Mouse (Mus musculus) olfactory bulb, adult 2 months (tissue): ENCODE results near the gene Cisd1. TPM values are rescaled to one million over a fixed set of nuclear protein-coding genes. Genes with fewer than 3 reads are reported as not detected.

ENCODE experiments used
- H3K27ac ChIP-seq: fragments of 200-500 bp; 2 replicates; pipeline ENCODE4 v1.5.1; 2012; ENCODE audit warnings: low read depth, low read length; ENCODE audit not compliant: insufficient read depth
- H3K4me1 ChIP-seq: fragments of 200-500 bp; 2 replicates; pipeline ENCODE4 v1.6.1; 2012; ENCODE audit warnings: low read length; ENCODE audit not compliant: control insufficient read depth, insufficient read depth
- H3K4me3 ChIP-seq: fragments of 200-500 bp; 2 replicates; pipeline ENCODE4 v1.5.1; 2012; ENCODE audit warnings: mild to moderate bottlenecking, low read depth, low read length, moderate library complexity; ENCODE audit not compliant: insufficient read depth
- CTCF ChIP-seq: fragments of 200-500 bp; IDR thresholded peaks from 2 replicates; pipeline ENCODE4 v1.5.1; 2012; ENCODE audit warnings: low read depth, mild to moderate bottlenecking, low read length, moderate library complexity; ENCODE audit not compliant: insufficient read depth
- POLR2A ChIP-seq: fragments of 200-500 bp; IDR thresholded peaks from 2 replicates; pipeline ENCODE4 v1.6.1; 2012; ENCODE audit warnings: mild to moderate bottlenecking, low read depth, low read length, moderate library complexity; ENCODE audit not compliant: insufficient read depth
- WGBS: fragments of 180-500 bp; shearing (Covaris S2); methylation state at CpG from one replicate; pipeline ENCODE4 v1.1.7; 2018; 5-methylcytosine and 5-hydroxymethylcytosine counted together
- polyA plus RNA-seq: library from polyadenylated mRNA; stranded (reverse); fragments of >200 nt; gene quantifications from 2 replicates; pipeline ENCODE4 v1.2.4, GENCODE M21; 2012; ENCODE audit warnings: low replicate concordance; ENCODE audit not compliant: missing spikeins, insufficient read depth, insufficient read length

The Cisd1 gene
- polyA plus RNA-seq, 1 experiment = not detected

DNA sequence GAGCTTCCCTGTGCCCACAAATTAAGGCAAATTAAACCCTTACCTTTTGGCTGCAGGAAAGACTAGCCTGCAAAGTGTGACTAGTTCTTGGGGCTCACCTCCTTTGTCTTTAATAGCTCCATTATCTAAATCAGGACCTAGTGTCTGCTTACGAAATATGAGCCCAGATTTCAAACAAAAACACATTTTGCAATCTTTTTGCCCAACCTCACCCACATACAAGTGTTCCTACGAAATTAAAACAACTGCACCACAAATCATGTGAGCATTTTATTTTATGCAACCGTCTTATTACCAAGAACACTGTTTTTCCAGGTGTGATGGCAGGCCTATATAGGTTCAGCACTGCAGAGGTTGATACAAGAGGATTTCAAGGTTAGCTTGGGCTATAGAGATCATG lies 1.6 kb downstream of the Cisd1 start:
- 79% methylated on average over 3 of the region's 3 CpGs for WGBS
- Histone ChIP-seq H3K4me1 (peaks cover 34% of the 10 kb centered on the region), H3K27ac (no peak overlapping the region), H3K4me3 (no peak overlapping the region)
- TF ChIP-seq CTCF (no peak), POLR2A (no peak)

- Histone ChIP-seq H3K27ac (no peak overlapping the region), H3K4me3 (no peak overlapping the region), H3K4me1 (peaks cover 34% of the 10 kb centered on the region)
- WGBS = 74% methylated on average over 7 of the region's 7 CpGs
- TF ChIP-seq POLR2A (no peak), CTCF (no peak)
These were observed 2.5 kb downstream of the Cisd1 start for GRCm38 (mm10) chr10:71342030-71342805.

- H3K4me1 ChIP-seq = peaks cover 34% of the 10 kb centered on the region
- H3K27ac ChIP-seq = no peak overlapping the region
- no peak overlapping the region for H3K4me3 ChIP-seq
- no peak for TF ChIP-seq POLR2A
- no peak for TF ChIP-seq CTCF
- 91% methylated on average over 9 of the region's 9 CpGs for WGBS
These were observed 3.5 kb downstream of the Cisd1 start for GRCm38 (mm10) chr10:71341290-71341689.

- no peak overlapping the region for H3K4me3 ChIP-seq
- H3K27ac ChIP-seq = no peak overlapping the region
- H3K4me1 ChIP-seq = peaks cover 33% of the 10 kb centered on the region
- WGBS = 78% methylated on average over 2 of the region's 2 CpGs
- no peak for TF ChIP-seq CTCF
These were observed 4.6 kb downstream of the Cisd1 start for GRCm38 (mm10) chr10:71340195-71340594.

DNA sequence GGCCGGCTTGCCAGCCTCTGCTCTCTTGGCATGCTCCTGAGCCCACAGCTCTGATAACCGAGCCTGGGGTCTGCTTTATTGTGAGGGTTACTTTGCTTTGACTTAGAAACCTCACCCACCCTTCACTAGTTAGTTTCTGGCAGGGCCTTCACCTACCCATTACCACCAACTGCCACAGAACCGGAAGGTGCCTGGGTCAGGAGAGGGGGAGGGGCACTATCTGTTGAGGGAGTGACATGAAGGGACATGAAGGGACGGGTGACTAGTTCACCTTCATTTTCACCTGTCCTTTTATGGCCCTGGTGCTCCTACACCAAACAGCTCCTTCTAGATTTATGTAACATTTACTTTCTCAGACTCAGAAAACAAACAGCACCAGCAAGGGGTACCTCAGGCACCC lies 5.3 kb downstream of the Cisd1 start:
- Histone ChIP-seq H3K4me1 (peaks cover 30% of the 10 kb centered on the region), H3K4me3 (no peak overlapping the region), H3K27ac (no peak overlapping the region)
- no peak for TF ChIP-seq POLR2A
- TF ChIP-seq CTCF = no peak
- WGBS = 53% methylated on average over 4 of the region's 4 CpGs

DNA sequence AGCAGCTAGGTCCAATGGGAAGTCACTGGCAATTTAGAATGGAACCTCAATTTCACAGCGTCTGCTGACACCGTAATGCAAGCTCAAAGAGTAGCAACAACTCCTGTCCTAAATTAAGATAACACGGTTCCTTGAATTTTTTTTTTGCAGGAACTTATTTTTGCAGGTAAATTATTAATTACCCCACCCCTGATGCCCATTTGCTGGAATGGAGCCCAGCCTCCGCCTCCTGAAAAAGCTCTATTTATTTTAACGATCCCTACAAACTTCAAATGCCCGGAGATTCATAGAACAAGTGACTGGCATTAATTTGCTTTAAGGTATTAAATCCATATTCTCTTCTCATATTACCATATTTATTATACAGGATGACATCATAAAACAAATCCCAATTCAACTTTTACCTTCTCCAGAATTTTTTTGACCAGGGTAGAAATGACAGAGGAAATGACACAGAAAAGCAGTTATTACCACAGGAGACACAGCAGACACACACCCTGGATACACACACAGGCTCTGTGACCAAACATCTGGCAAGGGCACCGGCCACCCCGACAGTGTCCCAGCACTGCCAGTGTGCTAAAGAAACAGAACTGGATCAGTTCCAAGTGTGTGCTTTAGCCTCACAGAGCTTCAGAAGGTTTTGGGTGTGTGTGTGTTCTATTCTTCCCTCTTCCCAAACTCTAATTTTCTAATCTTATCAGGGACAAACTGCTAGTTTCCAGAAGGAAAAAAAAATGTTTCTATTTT lies 6.4 kb downstream of the Cisd1 start:
- H3K4me1 ChIP-seq = peaks cover 28% of the 10 kb centered on the region
- no peak overlapping the region for H3K4me3 ChIP-seq
- no peak overlapping the region for H3K27ac ChIP-seq
- TF ChIP-seq CTCF (no peak), POLR2A (no peak)
- WGBS = 59% methylated on average over 8 of the region's 8 CpGs

DNA sequence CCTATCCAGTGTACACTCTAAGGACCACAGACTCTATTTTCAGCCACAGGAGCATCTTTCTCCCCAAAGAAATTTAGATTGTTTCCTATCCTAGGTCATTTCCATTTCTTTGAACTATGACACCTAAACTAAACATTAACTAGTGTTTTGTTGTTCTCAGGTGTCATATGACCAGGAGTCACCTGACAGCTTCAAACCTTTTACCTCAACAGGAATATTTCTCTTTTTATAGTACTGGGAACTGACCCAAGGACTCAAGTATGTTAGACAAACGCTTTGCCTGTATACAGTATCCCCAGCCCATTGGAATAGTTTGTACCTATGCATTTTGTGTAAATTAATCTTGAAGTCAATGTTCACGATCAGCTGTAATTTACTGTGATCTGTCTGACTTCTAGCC lies 7.0 kb downstream of the Cisd1 start:
- Histone ChIP-seq H3K4me1 (peaks cover 33% of the 10 kb centered on the region), H3K4me3 (no peak overlapping the region), H3K27ac (no peak overlapping the region)
- TF ChIP-seq POLR2A (no peak), CTCF (no peak)
- WGBS = 95% methylated on average over 2 of the region's 2 CpGs

DNA sequence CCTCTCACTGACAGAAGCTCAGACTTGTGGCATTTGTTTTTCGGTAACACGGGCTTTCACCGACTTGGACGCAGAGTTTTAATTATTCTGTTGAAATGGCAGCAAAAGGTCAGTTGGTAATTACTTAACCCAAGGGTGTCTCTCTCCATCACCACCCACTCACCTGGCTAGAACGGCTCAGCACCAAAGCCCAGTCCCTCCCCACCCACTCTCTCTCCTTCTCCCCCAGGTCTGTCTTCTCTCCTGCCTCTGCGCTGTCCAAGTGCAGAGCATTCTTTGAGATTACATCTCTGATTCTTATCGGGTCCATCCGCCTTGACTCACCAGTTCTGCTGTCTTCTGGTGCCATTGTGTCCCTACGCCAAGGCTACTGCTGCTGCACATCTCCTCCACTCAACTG lies 11.9 kb downstream of the Cisd1 start:
- H3K4me3 ChIP-seq = no peak overlapping the region
- no peak for TF ChIP-seq CTCF
- TF ChIP-seq POLR2A = no peak
- WGBS = 78% methylated on average over 9 of the region's 9 CpGs

DNA sequence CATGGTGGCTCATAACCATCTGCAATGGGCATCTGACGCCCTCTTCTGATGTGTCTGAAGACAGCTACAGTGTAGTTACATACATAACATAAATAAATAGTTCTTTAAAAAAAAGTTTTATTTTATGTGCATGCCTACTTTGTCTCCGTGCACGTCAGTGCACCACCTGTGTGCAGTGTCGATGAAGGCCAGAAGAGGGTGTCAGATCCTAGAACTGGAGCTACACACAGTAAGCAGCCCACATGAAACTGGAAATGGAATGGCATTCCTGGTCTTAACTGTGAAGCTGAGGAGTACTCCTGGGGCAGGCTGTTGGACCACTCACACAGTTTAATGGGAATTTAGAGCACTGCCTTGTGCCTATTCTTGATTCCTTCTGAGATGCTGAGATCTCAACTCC lies 12.4 kb downstream of the Cisd1 start:
- Histone ChIP-seq H3K4me3 (no peak overlapping the region), H3K27ac (no peak overlapping the region), H3K4me1 (peaks cover 7% of the 10 kb centered on the region)
- no peak for TF ChIP-seq POLR2A
- TF ChIP-seq CTCF = no peak
- WGBS = 94% methylated on average over 4 of the region's 4 CpGs

More for the DNA sequence above, 11.9 kb downstream of the Cisd1 start:
- H3K27ac ChIP-seq = no peak overlapping the region
- peaks cover 7% of the 10 kb centered on the region for H3K4me1 ChIP-seq
